Mouse (Mus musculus) neural tube, embryonic 10.5 days (tissue): Measurements from ENCODE around the gene Tmem45a.

Source experiments
- DNase-seq: peaks from one replicate; pipeline ENCODE4 v3.0.0-alpha.2; 2017; ENCODE audit warnings: low spot score; ENCODE audit errors: extremely low spot score

The Tmem45a gene

DNA sequence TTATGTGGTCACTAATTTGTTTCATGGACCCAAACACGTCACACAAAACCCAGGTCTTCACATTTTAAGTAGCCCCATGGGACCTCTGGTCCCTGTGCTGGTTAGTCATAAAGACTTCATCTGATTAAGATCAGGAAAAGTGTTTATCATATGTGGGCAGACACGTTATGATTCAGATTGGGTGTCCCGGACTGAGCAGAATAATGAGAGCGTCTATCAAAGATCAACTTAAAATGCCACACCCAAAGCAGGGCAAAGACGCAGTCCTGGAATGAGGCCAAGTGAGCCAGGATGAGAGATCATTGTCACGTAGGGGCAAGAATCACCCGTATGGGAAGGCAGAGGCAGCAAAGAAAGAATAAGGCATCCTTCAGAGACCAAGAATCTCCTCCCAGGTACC is 87.1 kb downstream of the Tmem45a start:
- no peak for DNase-seq

DNA sequence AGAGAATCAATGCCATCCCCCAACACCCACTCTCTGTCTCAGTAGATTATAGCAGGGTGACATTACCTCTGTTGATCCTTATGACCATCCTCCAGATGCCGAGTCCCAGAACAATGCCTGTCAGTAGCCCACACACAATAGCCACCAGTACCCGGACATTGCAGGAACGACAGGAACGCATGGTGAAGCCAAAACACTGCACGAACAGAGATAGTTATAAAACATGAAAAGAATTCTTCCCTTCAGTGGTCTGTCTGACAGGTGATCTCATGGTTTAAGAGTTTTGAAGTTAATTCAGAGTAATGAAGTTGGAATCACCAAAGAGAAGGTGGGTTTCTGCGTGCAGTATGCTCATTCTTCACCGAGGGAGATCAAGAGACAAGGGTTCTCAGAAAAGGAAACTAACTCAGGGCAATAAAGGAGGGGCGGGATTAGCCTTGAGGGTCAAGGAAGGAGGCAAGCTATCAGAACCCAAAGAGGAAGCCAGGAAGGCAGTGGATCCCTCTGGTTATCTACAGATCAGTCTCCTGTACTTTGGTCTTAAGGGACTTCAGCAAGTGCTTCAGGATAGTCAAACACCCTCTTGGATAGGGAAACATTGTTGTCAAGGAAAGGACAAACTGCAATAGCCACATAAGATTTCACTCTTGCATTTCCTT is 90.4 kb downstream of the Tmem45a start, which contains the start of gene Adgrg7:
Gene Adgrg7, minus strand, starts transcription at position 375 of the 659 bp plus-strand sequence.
- no peak for DNase-seq

GRCm38 (mm10) chr16:56794383-56795144 is 91.4 kb downstream of the Tmem45a start:
- no peak for DNase-seq

GRCm38 (mm10) chr16:56793778-56794177 is 92.2 kb downstream of the Tmem45a start:
- DNase-seq, result no peak

DNA sequence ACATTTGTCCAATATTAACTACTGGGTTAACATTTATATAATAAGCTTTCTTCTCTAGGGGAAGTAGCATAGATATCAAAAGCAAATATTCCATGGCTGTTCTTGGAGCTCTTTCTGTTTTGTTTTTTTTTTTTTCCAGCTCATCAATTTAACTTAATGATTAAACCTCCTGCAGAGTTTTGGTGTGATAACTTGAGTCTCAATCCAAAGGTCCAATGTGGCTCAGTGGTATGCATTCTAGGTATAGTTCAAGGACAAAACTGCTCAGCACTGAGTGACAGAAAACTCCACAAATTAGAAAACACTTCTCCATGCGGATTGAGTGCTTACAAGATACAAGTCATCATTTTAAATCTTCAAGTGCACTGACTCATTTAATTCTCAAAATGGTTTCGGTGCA is 100.0 kb downstream of the Tmem45a start:
- DNase-seq, result no peak

DNA sequence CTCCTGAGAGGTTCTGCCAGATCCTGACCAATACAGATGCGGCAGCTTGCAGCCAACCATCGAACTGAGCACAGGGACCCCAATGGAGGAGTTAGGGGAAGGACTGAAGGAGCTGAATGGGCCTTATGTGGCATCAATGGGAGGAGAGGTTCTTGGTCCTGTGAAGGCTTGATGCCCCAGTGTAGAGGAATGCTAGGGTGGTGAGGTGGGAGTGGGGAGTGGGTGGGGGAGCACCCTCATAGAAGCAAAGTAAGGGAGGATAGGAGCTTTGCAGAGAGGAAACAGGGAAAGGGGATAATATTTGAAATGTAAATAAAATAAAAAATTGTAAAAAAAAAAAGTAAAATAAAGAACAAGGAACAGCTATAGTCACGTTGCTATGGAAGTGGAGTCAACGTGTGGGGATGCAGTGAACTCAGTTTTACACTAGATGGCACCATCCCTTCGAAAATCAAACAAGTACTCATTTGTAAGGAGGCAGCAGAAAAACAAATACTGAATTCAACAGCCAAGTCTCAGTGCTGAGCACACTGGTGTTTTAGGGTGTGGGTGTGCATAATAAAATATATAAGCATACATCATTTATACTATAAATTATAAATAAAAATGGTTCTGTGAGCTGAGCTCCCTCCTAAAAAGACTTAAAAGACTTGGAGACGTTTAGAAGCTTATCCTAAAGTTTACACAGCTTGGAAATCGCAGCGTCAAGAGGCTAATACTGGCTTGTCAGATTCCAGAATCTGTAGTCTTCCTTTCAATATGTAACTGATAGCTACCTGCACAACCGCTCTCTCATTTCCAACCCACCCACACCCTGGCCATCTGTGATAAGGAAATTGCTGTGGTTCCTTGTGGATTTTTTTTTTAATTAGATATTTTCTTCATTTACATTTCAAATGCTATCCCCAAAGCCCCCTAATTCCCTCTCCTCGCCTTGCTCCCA is 114.5 kb downstream of the Tmem45a start:
- DNase-seq, result peak; percentile 37
